Mouse (Mus musculus) thymus, postnatal 0 days (tissue): ENCODE results near the gene Chst12. TPM values are rescaled to one million over a fixed set of nuclear protein-coding genes. Genes with fewer than 3 reads are reported as not detected.

ENCODE experiments used
- DNase-seq: peaks from one replicate; pipeline ENCODE4 v3.0.0-alpha.2; 2015; ENCODE audit warnings: low spot score
- polyA plus RNA-seq: library from polyadenylated mRNA; unstranded; fragments of >200 nt; fragmentation: Nextera tagmentation; extraction: Ambion mirVana; gene quantifications from 2 replicates; pipeline ENCODE4 v1.2.1, GENCODE M21; 2015

The Chst12 gene
- polyA plus RNA-seq, 1 experiment from 2014 or later = 14.7 TPM

DNA sequence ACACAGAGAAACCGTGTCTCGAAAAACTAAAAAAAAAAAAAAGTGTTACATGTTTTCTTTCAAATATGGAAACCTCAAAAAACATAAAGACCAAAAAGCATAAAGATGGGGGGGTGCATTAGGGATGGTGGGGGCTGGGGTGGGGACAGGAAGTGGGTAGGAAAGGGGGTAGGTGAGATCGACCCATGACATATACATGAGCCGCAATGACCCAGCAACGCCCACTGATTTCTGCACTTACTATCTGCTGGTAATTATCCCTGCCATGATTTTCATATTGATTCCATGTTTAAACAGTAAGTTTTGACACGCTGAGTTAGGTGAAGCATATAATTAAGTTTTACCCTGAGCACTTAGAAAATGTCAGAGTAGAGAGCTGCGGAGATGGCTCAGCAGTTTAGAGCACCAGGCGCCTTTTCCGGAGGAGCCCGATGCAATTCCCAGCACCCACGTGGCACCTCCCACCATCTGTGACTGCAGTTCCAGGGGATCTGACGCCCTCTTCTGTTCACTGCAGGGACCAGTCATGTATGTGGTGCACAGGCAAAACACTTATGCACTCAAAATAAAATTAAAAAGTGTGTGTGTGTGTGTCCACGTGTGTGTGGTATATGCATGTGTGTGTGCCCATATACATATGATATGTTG is 65.0 kb downstream of the Chst12 start:
- DNase-seq = no peak

DNA sequence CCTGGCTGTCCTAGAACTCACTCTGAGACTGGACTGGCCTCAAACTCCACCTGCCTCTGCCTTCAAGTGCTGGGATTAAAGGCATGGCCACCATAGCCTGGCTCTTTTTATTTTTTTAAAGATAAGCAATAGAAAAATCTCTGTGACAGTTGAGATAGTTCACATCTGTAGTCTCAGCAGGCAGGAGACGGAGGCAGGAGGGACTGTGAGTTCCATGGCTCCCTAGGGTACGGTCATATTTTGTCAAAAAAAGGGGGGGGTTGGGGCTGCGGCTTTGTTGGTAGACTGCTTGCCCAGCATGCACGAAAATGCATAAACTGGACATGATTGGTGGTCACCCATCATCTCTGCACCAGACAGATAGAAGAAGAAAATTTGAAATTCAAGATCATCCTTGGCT is 65.9 kb downstream of the Chst12 start:
- no peak for DNase-seq

DNA sequence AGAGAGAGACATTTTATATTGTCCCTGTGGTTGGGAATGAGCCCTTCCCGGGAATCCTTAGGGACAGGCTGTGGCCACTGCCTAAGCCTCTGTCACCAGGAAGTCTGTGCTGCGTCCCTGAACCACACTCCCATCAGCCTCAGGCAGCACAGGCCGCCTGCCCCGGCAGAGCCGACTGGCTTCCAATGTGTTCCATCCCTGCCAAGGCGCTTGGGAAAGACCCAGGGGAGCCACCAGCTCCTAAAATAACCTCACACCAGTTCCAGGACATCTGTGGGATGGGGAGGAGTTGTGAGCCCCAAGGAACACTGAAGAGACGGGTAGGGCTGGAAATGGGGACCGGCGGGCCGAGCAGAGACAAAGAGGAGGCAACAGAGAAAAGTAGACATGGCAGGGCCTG is 66.3 kb downstream of the Chst12 start:
- no peak for DNase-seq

DNA sequence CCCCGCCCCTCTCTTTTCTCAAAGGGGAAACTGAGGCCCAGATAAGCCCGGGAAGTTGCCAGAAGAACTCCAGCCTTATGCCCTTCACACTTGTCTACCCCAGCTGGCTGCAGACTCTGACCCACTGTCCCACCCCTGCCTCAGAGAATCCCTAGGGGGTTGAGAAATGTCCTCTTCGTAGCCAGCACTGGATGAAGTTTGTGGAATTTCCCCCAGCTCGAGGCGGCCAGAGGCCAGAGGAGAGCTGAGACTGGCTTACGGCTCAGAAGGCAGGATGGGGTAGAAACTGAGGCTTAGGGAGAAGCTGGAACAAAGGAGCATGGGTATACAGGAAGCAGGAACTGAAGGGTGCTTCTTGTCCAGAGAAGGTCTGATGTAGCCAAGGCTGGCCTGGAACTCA is 67.3 kb downstream of the Chst12 start:
- no peak for DNase-seq

Other genes with a start within 250 kb of the Chst12 start
- gene Mad1l1, start 184.0 kb upstream of the Chst12 start, polyA plus RNA-seq = 85.6 and 88.4 TPM in 2 replicates
- 73.8 and 74.0 TPM in 2 replicates for gene Nudt1, start 183.9 kb upstream of the Chst12 start, polyA plus RNA-seq
- gene Mrm2, start 173.7 kb upstream of the Chst12 start, polyA plus RNA-seq = 18.2 and 19.4 TPM in 2 replicates
- 6.3 and 6.5 TPM in 2 replicates for gene Snx8, start 116.3 kb upstream of the Chst12 start, polyA plus RNA-seq
- gene Eif3b, start 86.2 kb upstream of the Chst12 start, polyA plus RNA-seq = 99.8 and 114 TPM in 2 replicates
- gene Gm4869, start 59.9 kb upstream of the Chst12 start, polyA plus RNA-seq = not detected in 2 replicates
- 13.1 and 21.2 TPM in 2 replicates for gene Grifin, start 59.5 kb downstream of the Chst12 start, polyA plus RNA-seq
- gene Lfng, start 101.8 kb downstream of the Chst12 start, polyA plus RNA-seq = 13.2 and 13.3 TPM in 2 replicates
- 10.4 and 12.3 TPM in 2 replicates for gene Ttyh3, start 143.5 kb downstream of the Chst12 start, polyA plus RNA-seq
- 11.4 and 13.0 TPM in 2 replicates for gene Iqce, start 196.8 kb downstream of the Chst12 start, polyA plus RNA-seq
- 22.6 and 22.7 TPM in 2 replicates for gene Brat1, start 199.5 kb downstream of the Chst12 start, polyA plus RNA-seq
- gene Amz1, start 218.6 kb downstream of the Chst12 start, polyA plus RNA-seq = 3.4 and 3.9 TPM in 2 replicates